23 mouse cellular contexts compared by ENCODE assay signal in the genomic region with DNA sequence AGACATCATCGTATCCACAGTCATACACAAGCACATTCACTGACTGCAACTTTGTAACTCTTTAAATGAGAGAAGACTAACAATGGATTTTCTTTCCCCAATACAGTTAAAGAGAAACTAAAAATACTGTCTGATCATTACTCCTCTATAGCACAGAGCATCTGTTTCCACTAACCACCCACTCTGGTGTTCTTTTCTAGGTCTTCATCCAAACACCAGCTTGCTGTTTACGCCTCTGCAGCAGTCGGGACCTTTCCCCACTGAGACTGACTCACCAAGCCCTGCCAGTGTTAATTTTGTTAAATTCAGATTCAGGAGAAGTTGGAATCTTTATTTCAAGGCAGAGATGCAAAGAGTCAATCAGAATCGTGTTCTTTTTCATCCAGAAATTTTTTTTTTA.
A peak's percentile ranks its signal among the peaks of the same experiment; 100 is the strongest.
DNase-seq lines count a peak whose midpoint lies in the region; ATAC-seq lines count a peak whose summit lies in the region.
"Had no signal": no experiment of that assay in that cellular context is flagged by ENCODE, and none has a peak within 500 bp of the region (broad histone marks: within the 10 kb centered on the region; RNA-seq: fewer than 3 reads in every experiment).

No protein-coding gene starts in this region.

- WGBS in forebrain, embryonic 14.5 days: 90% methylated on average over 4 of the region's 4 CpGs

- no peak overlapping the region for H3K9ac ChIP-seq in forebrain, embryonic 14.5 days (ENCODE audit: low read length)
- H3K9ac ChIP-seq: embryonic facial prominence, embryonic 13.5 days; forebrain, embryonic 15.5 days; heart, embryonic 13.5 days; kidney, embryonic 15.5 days; limb, embryonic 13.5 days; liver, embryonic 13.5 days; lung, embryonic 14.5 days had no signal

- H3K27ac ChIP-seq in forebrain, embryonic 14.5 days (ENCODE audit: low read depth, low read length): no peak overlapping the region
- H3K27ac ChIP-seq: embryonic facial prominence, embryonic 13.5 days; forebrain, embryonic 15.5 days; gastrocnemius, adult 2 months; heart, embryonic 13.5 days; kidney, embryonic 15.5 days; limb, embryonic 13.5 days; liver, embryonic 13.5 days had no signal

- no peaks in the 10 kb centered on the region for H3K36me3 ChIP-seq in forebrain, embryonic 14.5 days (ENCODE audit: control insufficient read depth, insufficient read depth, low read length)
- H3K36me3 ChIP-seq: embryonic facial prominence, embryonic 13.5 days; forebrain, embryonic 15.5 days; heart, embryonic 13.5 days; kidney, embryonic 15.5 days; limb, embryonic 13.5 days; liver, embryonic 13.5 days had no signal

- no peaks in the 10 kb centered on the region for H3K27me3 ChIP-seq in forebrain, embryonic 14.5 days (replicated peaks; ENCODE audit: control insufficient read depth, insufficient read depth, low read length)
- H3K27me3 ChIP-seq: embryonic facial prominence, embryonic 13.5 days; forebrain, embryonic 15.5 days; heart, embryonic 13.5 days; kidney, embryonic 15.5 days; limb, embryonic 13.5 days; liver, embryonic 13.5 days had no signal

- DNase-seq in brain, adult 2 months (ENCODE audit: low read depth, low spot score): peak; percentile 93
- DNase-seq in frontal cortex, adult 2 months (ENCODE audit: extremely low spot score in 1 of 2, low spot score in 1 of 2): peak; percentile 79 to 82
- DNase-seq in left cerebral cortex, adult 18-20 months (ENCODE audit: low spot score in 2 of 2): peak; percentile 57 to 69
- DNase-seq in right cerebral cortex, postnatal 10 days (ENCODE audit: low spot score in 2 of 2): peak; percentile 29 to 36
- no peak for DNase-seq in lung, postnatal 25 days (ENCODE audit: low spot score)
- no peak for DNase-seq in Muller cell, postnatal 12 days (ENCODE audit: inconsistent ontology term)
- no peak for DNase-seq in forebrain, embryonic 14.5 days (ENCODE audit: low spot score)
- DNase-seq: adrenal gland, postnatal 14 days; cerebellum, adult 11 months; cerebellum, postnatal 10 days; gastrocnemius, adult 2 months; heart, adult 11 months; heart, postnatal 4 days; liver, embryonic 13.5 days; lung, embryonic 14.5 days; lung, postnatal 4 days had no signal

- no peaks in the 10 kb centered on the region for H3K4me1 ChIP-seq in forebrain, embryonic 14.5 days (ENCODE audit: control insufficient read depth, insufficient read depth, low read length)
- H3K4me1 ChIP-seq: embryonic facial prominence, embryonic 13.5 days; forebrain, embryonic 15.5 days; heart, embryonic 13.5 days; kidney, embryonic 15.5 days; limb, embryonic 13.5 days; liver, embryonic 13.5 days had no signal

- no peak for ATAC-seq in forebrain, embryonic 14.5 days
- ATAC-seq: forebrain, embryonic 15.5 days; hindbrain, embryonic 16.5 days; intestine, embryonic 16.5 days had no signal

- H3K4me3 ChIP-seq in forebrain, embryonic 14.5 days (ENCODE audit: low read depth, low read length): no peak overlapping the region
- H3K4me3 ChIP-seq: embryonic facial prominence, embryonic 13.5 days; forebrain, embryonic 15.5 days; gastrocnemius, adult 2 months; heart, embryonic 13.5 days; kidney, embryonic 15.5 days; limb, embryonic 13.5 days; liver, embryonic 13.5 days had no signal

- no peak overlapping the region for H3K4me2 ChIP-seq in forebrain, embryonic 14.5 days (ENCODE audit: low read length)
- H3K4me2 ChIP-seq: embryonic facial prominence, embryonic 13.5 days; forebrain, embryonic 15.5 days; heart, embryonic 13.5 days; kidney, embryonic 15.5 days; limb, embryonic 13.5 days; liver, embryonic 13.5 days; lung, embryonic 14.5 days had no signal

- no peaks in the 10 kb centered on the region for H3K9me3 ChIP-seq in forebrain, embryonic 14.5 days (replicated peaks; ENCODE audit: control insufficient read depth, low read length)
- H3K9me3 ChIP-seq: embryonic facial prominence, embryonic 13.5 days; forebrain, embryonic 15.5 days; heart, embryonic 13.5 days; kidney, embryonic 15.5 days; limb, embryonic 13.5 days; liver, embryonic 13.5 days had no signal

Comparison
In these comparisons a context has a peak if more than half of its experiments do, and no peak if none do; other contexts are left out.
1. DNase-seq: peak in brain, adult 2 months (single experiment), frontal cortex, adult 2 months (2 of 2), left cerebral cortex, adult 18-20 months (2 of 2) and right cerebral cortex, postnatal 10 days (2 of 2); none in lung, postnatal 25 days (single experiment), Muller cell, postnatal 12 days (single experiment) and forebrain, embryonic 14.5 days (single experiment).